Mouse (Mus musculus) kidney, embryonic 16.5 days (tissue): ENCODE data around the gene Usp11. TPM values are rescaled to one million over a fixed set of nuclear protein-coding genes. Genes with fewer than 3 reads are reported as not detected.

Experiments used
- ATAC-seq: fragments of 200-750 bp; cut with Nextera tagmentation; 2 replicates; pipeline ENCODE4 v1.8.0; 2017; ENCODE audit warnings: moderate TSS enrichment; ENCODE audit not compliant: low FRiP score, low TSS enrichment
- H3K27ac ChIP-seq: fragments of 300-500 bp; sonication (generic); 2 replicates; pipeline ENCODE4 v1.5.1; 2014; ENCODE audit warnings: low read length
- H3K27me3 ChIP-seq: fragments of 300-500 bp; sonication (generic); 2 replicates; pipeline ENCODE4 v1.6.1; 2014; ENCODE audit warnings: low read length, control low read depth, mixed read lengths; ENCODE audit not compliant: insufficient read depth
- H3K36me3 ChIP-seq: fragments of 300-500 bp; sonication (generic); 2 replicates; pipeline ENCODE4 v1.6.1; 2014; ENCODE audit warnings: low read length, control low read depth, mixed read lengths; ENCODE audit not compliant: insufficient read depth
- H3K4me1 ChIP-seq: fragments of 300-500 bp; sonication (generic); 2 replicates; pipeline ENCODE4 v1.6.1; 2014; ENCODE audit warnings: low read length, control low read depth, mixed read lengths; ENCODE audit not compliant: insufficient read depth
- H3K4me2 ChIP-seq: fragments of 300-500 bp; sonication (generic); replicated peaks from 2 replicates; pipeline ENCODE4 v1.6.1; 2014; ENCODE audit warnings: low read depth, low read length
- H3K4me3 ChIP-seq: fragments of 300-500 bp; sonication (generic); 2 replicates; pipeline ENCODE4 v1.5.1; 2014; ENCODE audit warnings: mild to moderate bottlenecking, low read length
- H3K9ac ChIP-seq: fragments of 300-500 bp; sonication (generic); replicated peaks from 2 replicates; pipeline ENCODE4 v1.6.1; 2014; ENCODE audit warnings: low read length
- H3K9me3 ChIP-seq: fragments of 300-500 bp; sonication (generic); 2 replicates; pipeline ENCODE4 v1.6.1; 2016; ENCODE audit warnings: low read length, control low read depth
- WGBS: fragments of 180-500 bp; shearing (Covaris S2); extraction: QIAGEN DNeasy Blood & Tissue Kit; methylation state at CpG from one replicate; pipeline ENCODE4 v1.1.7; 2014; 5-methylcytosine and 5-hydroxymethylcytosine counted together
- polyA plus RNA-seq: library from polyadenylated mRNA; unstranded; fragments of >200 nt; fragmentation: Nextera tagmentation; extraction: Ambion mirVana; gene quantifications from 2 replicates; pipeline ENCODE4 v1.2.1, GENCODE M21; 2015

The Usp11 gene
- 50.8 and 53.1 TPM in 2 replicates for polyA plus RNA-seq

- H3K4me3 ChIP-seq, result peak within 1 kb of the TSS; percentile 58
- H3K4me2 ChIP-seq, result peak within 1 kb of the TSS; percentile 47
- H3K9ac ChIP-seq, result peak within 1 kb of the TSS; percentile 71
- WGBS, result 23% methylated on average over 32 of the region's 32 CpGs
- peak; percentile 57; the same call in 1 of the 2 replicates for ATAC-seq
- H3K9me3 ChIP-seq, result no peaks in the 10 kb centered on the region
- peak within 1 kb of the TSS; percentile 92 for H3K27ac ChIP-seq
- H3K27me3 ChIP-seq, result no peaks in the 10 kb centered on the region
- H3K36me3 ChIP-seq, result peaks cover 1% of the 10 kb centered on the region; the same call in 1 of the 2 replicates
- no peaks in the 10 kb centered on the region for H3K4me1 ChIP-seq
Measured at GRCm38 (mm10) chrX:20703741-20704290, at the start of gene Usp11. Gene Usp11, plus strand, starts transcription at chrX:20703906.

- 36% methylated on average over 5 of the region's 5 CpGs for WGBS
- H3K27me3 ChIP-seq, result no peaks in the 10 kb centered on the region
- no peaks in the 10 kb centered on the region for H3K4me1 ChIP-seq
- H3K4me2 ChIP-seq, result peak overlapping the region; percentile 78
- H3K9me3 ChIP-seq, result no peaks in the 10 kb centered on the region
- H3K4me3 ChIP-seq, result peak overlapping the region; percentile 58
- H3K27ac ChIP-seq, result no peak overlapping the region
- no peak overlapping the region for H3K9ac ChIP-seq
- no peaks in the 10 kb centered on the region for H3K36me3 ChIP-seq
- ATAC-seq, result no peak
Measured at GRCm38 (mm10) chrX:20657593-20657992, 46.1 kb upstream of the Usp11 start.

- peak within 1 kb of the TSS; percentile 78 for H3K4me2 ChIP-seq
- 20% methylated on average over 27 of the region's 27 CpGs for WGBS
- H3K9ac ChIP-seq, result peak within 1 kb of the TSS; percentile 65
- H3K27ac ChIP-seq, result peak within 1 kb of the TSS; percentile 62; the same call in 1 of the 2 replicates
- no peaks in the 10 kb centered on the region for H3K36me3 ChIP-seq
- no peaks in the 10 kb centered on the region for H3K9me3 ChIP-seq
- ATAC-seq, result peak; percentile 87
- peak within 1 kb of the TSS; percentile 58 for H3K4me3 ChIP-seq
- no peaks in the 10 kb centered on the region for H3K27me3 ChIP-seq
- no peaks in the 10 kb centered on the region for H3K4me1 ChIP-seq
Measured at GRCm38 (mm10) chrX:20658026-20658652, 45.6 kb upstream of the Usp11 start, which contains the start of gene Uba1. Gene Uba1, plus strand, starts transcription at chrX:20658326.

- Histone ChIP-seq H3K27me3 (no peaks in the 10 kb centered on the region), H3K9ac (peak overlapping the region; percentile 65), H3K27ac (peak overlapping the region; percentile 62; the same call in 1 of the 2 replicates), H3K4me3 (peak overlapping the region; percentile 58), H3K4me2 (peak overlapping the region; percentile 78), H3K4me1 (0 out of 2 replicates have a peak, but pooled peaks cover under 1% of the 10 kb centered on the region), H3K9me3 (no peaks in the 10 kb centered on the region), H3K36me3 (no peaks in the 10 kb centered on the region)
- ATAC-seq, result peak; percentile 37; the same call in 1 of the 2 replicates
- 24% methylated on average over 24 of the region's 24 CpGs for WGBS
Measured at GRCm38 (mm10) chrX:20658891-20659406, 44.8 kb upstream of the Usp11 start.

GRCm38 (mm10) chrX:20662317-20662715 is 41.4 kb upstream of the Usp11 start:
- H3K9ac ChIP-seq, result no peak overlapping the region
- 0 out of 2 replicates have a peak overlapping the region, but pooled peaks have one; percentile 10 for H3K4me2 ChIP-seq
- H3K27ac ChIP-seq, result no peak overlapping the region
- H3K36me3 ChIP-seq, result no peaks in the 10 kb centered on the region
- H3K27me3 ChIP-seq, result no peaks in the 10 kb centered on the region
- no peaks in the 10 kb centered on the region for H3K9me3 ChIP-seq
- WGBS, result 29% methylated on average over 5 of the region's 5 CpGs
- H3K4me1 ChIP-seq, result 0 out of 2 replicates have a peak, but pooled peaks cover 3% of the 10 kb centered on the region
- H3K4me3 ChIP-seq, result peak overlapping the region; percentile 67
- ATAC-seq, result peak; percentile 18

- H3K9me3 ChIP-seq, result no peaks in the 10 kb centered on the region
Measured at GRCm38 (mm10) chrX:20662716-20663443, 40.8 kb upstream of the Usp11 start.

GRCm38 (mm10) chrX:20663444-20663790 is 40.3 kb upstream of the Usp11 start:
- Histone ChIP-seq H3K27ac (peak overlapping the region; percentile 76), H3K4me3 (peak overlapping the region; percentile 67), H3K27me3 (no peaks in the 10 kb centered on the region), H3K9ac (peak overlapping the region; percentile 81), H3K36me3 (0 out of 2 replicates have a peak, but pooled peaks cover 2% of the 10 kb centered on the region), H3K9me3 (no peaks in the 10 kb centered on the region), H3K4me2 (peak overlapping the region; percentile 67), H3K4me1 (0 out of 2 replicates have a peak, but pooled peaks cover 3% of the 10 kb centered on the region)
- peak; percentile 2; the same call in 1 of the 2 replicates for ATAC-seq
- 23% methylated on average over 9 of the region's 9 CpGs for WGBS

More at GRCm38 (mm10) chrX:20662716-20663443, 40.8 kb upstream of the Usp11 start:
- Histone ChIP-seq H3K9ac (peak overlapping the region; percentile 81), H3K4me2 (peak overlapping the region; percentile 67), H3K27me3 (no peaks in the 10 kb centered on the region), H3K27ac (peak overlapping the region; percentile 76), H3K4me1 (0 out of 2 replicates have a peak, but pooled peaks cover 3% of the 10 kb centered on the region), H3K36me3 (no peaks in the 10 kb centered on the region), H3K4me3 (peak overlapping the region; percentile 67)
- 17% methylated on average over 24 of the region's 28 CpGs for WGBS
- ATAC-seq, result peak; percentile 85

GRCm38 (mm10) chrX:20687519-20688067 is 16.1 kb upstream of the Usp11 start, which contains the start of gene Cdk16:
Gene Cdk16, plus strand, starts transcription at chrX:20687954.
- WGBS, result 23% methylated on average over 16 of the region's 16 CpGs
- peak; percentile 96 for ATAC-seq

GRCm38 (mm10) chrX:20688068-20688547 is 15.6 kb upstream of the Usp11 start:
- Histone ChIP-seq H3K4me2 (peak overlapping the region; percentile 71), H3K9ac (peak overlapping the region; percentile 88), H3K4me1 (peaks cover 14% of the 10 kb centered on the region), H3K4me3 (peak overlapping the region; percentile 70), H3K27ac (peak overlapping the region; percentile 96), H3K9me3 (no peaks in the 10 kb centered on the region), H3K36me3 (peaks cover 10% of the 10 kb centered on the region; the same call in 1 of the 2 replicates), H3K27me3 (no peaks in the 10 kb centered on the region)
- 17% methylated on average over 31 of the region's 33 CpGs for WGBS
- peak; percentile 91 for ATAC-seq

More at GRCm38 (mm10) chrX:20687519-20688067, 16.1 kb upstream of the Usp11 start, which contains the start of gene Cdk16:
- H3K4me2 ChIP-seq, result peak within 1 kb of the TSS; percentile 71
- peak within 1 kb of the TSS; percentile 70 for H3K4me3 ChIP-seq
- H3K27ac ChIP-seq, result peak within 1 kb of the TSS; percentile 96
- H3K9me3 ChIP-seq, result no peaks in the 10 kb centered on the region
- H3K36me3 ChIP-seq, result peaks cover 10% of the 10 kb centered on the region; the same call in 1 of the 2 replicates
- peak within 1 kb of the TSS; percentile 88 for H3K9ac ChIP-seq
- peaks cover 14% of the 10 kb centered on the region for H3K4me1 ChIP-seq
- no peaks in the 10 kb centered on the region for H3K27me3 ChIP-seq
